Mouse (Mus musculus): ENCODE data around the gene Tfap4. TPM values are rescaled to one million over a fixed set of nuclear protein-coding genes. Genes with fewer than 3 reads are reported as not detected.
"Not testable (repeated sequence)": the region's sequence is repeated elsewhere in the genome, so short reads cannot be mapped to it uniquely, and the experiment has no call there.

Gene Tfap4
- polyA plus RNA-seq, 1 experiment from 2014 or later = 41.4 TPM

- H3K4me3 ChIP-seq = peak overlapping the region; percentile 51; the same call in 1 of the 2 replicates
- peaks cover 42% of the 10 kb centered on the region for H3K36me3 ChIP-seq
- H3K9me3 ChIP-seq (replicated peaks) = no peaks in the 10 kb centered on the region
- peak overlapping the region; percentile 68 for H3K27ac ChIP-seq
- 51% methylated on average over 7 of the region's 7 CpGs for WGBS
- H3K27me3 ChIP-seq (ENCODE audit: low read depth, poor library complexity, severe bottlenecking) = no peaks in the 10 kb centered on the region
- H3K4me1 ChIP-seq = peaks cover 10% of the 10 kb centered on the region; the same call in 1 of the 2 replicates
- DNase-seq (ENCODE audit: low spot score) = no peak
Measured at GRCm38 (mm10) chr16:4542236-4542774, 17.3 kb downstream of the Tfap4 start.

- WGBS = 2% methylated on average over 43 of the region's 43 CpGs
- Histone ChIP-seq H3K27ac (peak within 1 kb of the TSS; percentile 68), H3K27me3 (ENCODE audit: low read depth, poor library complexity, severe bottlenecking) (no peaks in the 10 kb centered on the region), H3K4me1 (peaks cover 10% of the 10 kb centered on the region; the same call in 1 of the 2 replicates), H3K9me3 (replicated peaks) (no peaks in the 10 kb centered on the region), H3K36me3 (peaks cover 35% of the 10 kb centered on the region), H3K4me3 (peak within 1 kb of the TSS; percentile 51)
- peak; percentile 99 for DNase-seq (ENCODE audit: low spot score)
Measured at GRCm38 (mm10) chr16:4541501-4542198, 18.0 kb downstream of the Tfap4 start, which contains the start of gene Srl. Gene Srl (minus strand): TSS chr16:4541816.

- H3K4me3 ChIP-seq = peak overlapping the region; percentile 51
- no peaks in the 10 kb centered on the region for H3K9me3 ChIP-seq (replicated peaks)
- H3K27me3 ChIP-seq (ENCODE audit: low read depth, poor library complexity, severe bottlenecking) = no peaks in the 10 kb centered on the region
- WGBS = 63% methylated on average over 4 of the region's 4 CpGs
- DNase-seq (ENCODE audit: low spot score) = no peak
- peaks cover 10% of the 10 kb centered on the region; the same call in 1 of the 2 replicates for H3K4me1 ChIP-seq
- peaks cover 29% of the 10 kb centered on the region for H3K36me3 ChIP-seq
- peak overlapping the region; percentile 68 for H3K27ac ChIP-seq
Measured at GRCm38 (mm10) chr16:4541033-4541432, 18.6 kb downstream of the Tfap4 start.

- Histone ChIP-seq H3K4me1 (peaks cover 10% of the 10 kb centered on the region; the same call in 1 of the 2 replicates), H3K9me3 (replicated peaks) (no peaks in the 10 kb centered on the region), H3K4me3 (no peak overlapping the region), H3K27ac (no peak overlapping the region), H3K27me3 (ENCODE audit: low read depth, poor library complexity, severe bottlenecking) (no peaks in the 10 kb centered on the region), H3K36me3 (peaks cover 21% of the 10 kb centered on the region)
- WGBS = 90% methylated on average over 12 of the region's 12 CpGs
- no peak for DNase-seq (ENCODE audit: low spot score)
Measured at GRCm38 (mm10) chr16:4540064-4540775, 19.4 kb downstream of the Tfap4 start.

GRCm38 (mm10) chr16:4539521-4539920, 20.1 kb downstream of the Tfap4 start:
- no peak for DNase-seq (ENCODE audit: low spot score)
- Histone ChIP-seq H3K36me3 (peaks cover 14% of the 10 kb centered on the region), H3K4me3 (no peak overlapping the region), H3K27me3 (ENCODE audit: low read depth, poor library complexity, severe bottlenecking) (no peaks in the 10 kb centered on the region), H3K9me3 (replicated peaks) (no peaks in the 10 kb centered on the region), H3K4me1 (peaks cover 10% of the 10 kb centered on the region; the same call in 1 of the 2 replicates), H3K27ac (no peak overlapping the region)
- 91% methylated on average over 4 of the region's 4 CpGs for WGBS

DNA sequence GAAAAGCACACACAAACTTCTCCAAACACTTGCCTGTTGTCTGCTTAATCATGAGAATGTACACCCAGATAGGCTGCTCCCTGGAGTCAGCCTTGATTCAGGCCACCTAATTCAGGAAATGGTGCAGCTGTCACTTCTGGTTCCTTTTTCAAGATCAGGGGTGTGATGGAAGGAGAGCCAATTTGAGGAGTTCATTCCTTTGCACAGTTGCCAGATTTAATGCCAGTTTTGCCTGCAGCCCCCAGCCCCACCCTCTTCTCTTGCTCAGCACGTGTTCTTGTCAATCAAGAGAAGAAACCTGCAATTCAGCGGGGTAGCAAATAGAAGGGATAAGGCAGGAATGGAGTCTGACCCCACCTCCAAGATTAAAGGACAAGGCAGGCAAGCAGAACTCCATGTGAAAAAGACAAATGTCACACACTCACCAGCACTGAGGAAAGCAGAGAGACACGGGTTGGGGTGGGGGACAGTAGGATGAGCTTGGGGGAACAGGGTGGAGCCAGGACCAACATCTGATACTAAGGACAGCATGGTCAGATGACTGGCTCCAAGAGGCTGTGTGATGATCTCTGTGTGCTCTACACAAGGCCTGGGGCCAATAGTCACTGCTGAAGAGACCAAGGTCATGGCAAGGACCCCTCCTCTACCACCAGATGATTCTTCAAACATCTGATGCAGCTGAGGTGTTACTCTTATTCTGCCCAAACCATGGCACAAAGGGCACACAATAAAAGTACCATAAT, 21.9 kb downstream of the Tfap4 start:
- DNase-seq (ENCODE audit: low spot score) = no peak
- Histone ChIP-seq H3K27me3 (ENCODE audit: low read depth, poor library complexity, severe bottlenecking) (no peaks in the 10 kb centered on the region), H3K36me3 (peaks cover 5% of the 10 kb centered on the region; the same call in 1 of the 2 replicates), H3K9me3 (replicated peaks) (no peaks in the 10 kb centered on the region), H3K27ac (no peak overlapping the region), H3K4me3 (no peak overlapping the region), H3K4me1 (peaks cover 10% of the 10 kb centered on the region; the same call in 1 of the 2 replicates)
- WGBS = 75% methylated on average over 3 of the region's 3 CpGs

GRCm38 (mm10) chr16:4527373-4527772, 32.3 kb downstream of the Tfap4 start:
- H3K27me3 ChIP-seq (ENCODE audit: low read depth, poor library complexity, severe bottlenecking); H3K9me3 ChIP-seq (replicated peaks); H3K4me3 ChIP-seq; DNase-seq (ENCODE audit: low spot score); H3K27ac ChIP-seq: not testable (repeated sequence)
- Histone ChIP-seq H3K36me3 (peaks cover 14% of the 10 kb centered on the region), H3K4me1 (peaks cover 11% of the 10 kb centered on the region)
- WGBS = 89% methylated on average over 12 of the region's 12 CpGs

GRCm38 (mm10) chr16:4523313-4524004, 36.2 kb downstream of the Tfap4 start:
- DNase-seq (ENCODE audit: low spot score) = no peak
- Histone ChIP-seq H3K27ac (no peak overlapping the region), H3K4me1 (peaks cover 30% of the 10 kb centered on the region), H3K9me3 (replicated peaks) (0 out of 2 replicates have a peak, but pooled peaks cover 2% of the 10 kb centered on the region), H3K36me3 (peaks cover 14% of the 10 kb centered on the region), H3K4me3 (no peak overlapping the region), H3K27me3 (ENCODE audit: low read depth, poor library complexity, severe bottlenecking) (no peaks in the 10 kb centered on the region)
- 67% methylated on average over 7 of the region's 7 CpGs for WGBS

GRCm38 (mm10) chr16:4522879-4523278, 36.8 kb downstream of the Tfap4 start:
- WGBS = 39% methylated on average over 8 of the region's 8 CpGs
- H3K27ac ChIP-seq = 0 out of 2 replicates have a peak overlapping the region, but pooled peaks have one; percentile 23
- H3K27me3 ChIP-seq (ENCODE audit: low read depth, poor library complexity, severe bottlenecking) = no peaks in the 10 kb centered on the region
- H3K36me3 ChIP-seq = peaks cover 9% of the 10 kb centered on the region
- no peak for DNase-seq (ENCODE audit: low spot score)
- H3K9me3 ChIP-seq (replicated peaks) = 0 out of 2 replicates have a peak, but pooled peaks cover 2% of the 10 kb centered on the region
- no peak overlapping the region for H3K4me3 ChIP-seq
- H3K4me1 ChIP-seq = peaks cover 30% of the 10 kb centered on the region

DNA sequence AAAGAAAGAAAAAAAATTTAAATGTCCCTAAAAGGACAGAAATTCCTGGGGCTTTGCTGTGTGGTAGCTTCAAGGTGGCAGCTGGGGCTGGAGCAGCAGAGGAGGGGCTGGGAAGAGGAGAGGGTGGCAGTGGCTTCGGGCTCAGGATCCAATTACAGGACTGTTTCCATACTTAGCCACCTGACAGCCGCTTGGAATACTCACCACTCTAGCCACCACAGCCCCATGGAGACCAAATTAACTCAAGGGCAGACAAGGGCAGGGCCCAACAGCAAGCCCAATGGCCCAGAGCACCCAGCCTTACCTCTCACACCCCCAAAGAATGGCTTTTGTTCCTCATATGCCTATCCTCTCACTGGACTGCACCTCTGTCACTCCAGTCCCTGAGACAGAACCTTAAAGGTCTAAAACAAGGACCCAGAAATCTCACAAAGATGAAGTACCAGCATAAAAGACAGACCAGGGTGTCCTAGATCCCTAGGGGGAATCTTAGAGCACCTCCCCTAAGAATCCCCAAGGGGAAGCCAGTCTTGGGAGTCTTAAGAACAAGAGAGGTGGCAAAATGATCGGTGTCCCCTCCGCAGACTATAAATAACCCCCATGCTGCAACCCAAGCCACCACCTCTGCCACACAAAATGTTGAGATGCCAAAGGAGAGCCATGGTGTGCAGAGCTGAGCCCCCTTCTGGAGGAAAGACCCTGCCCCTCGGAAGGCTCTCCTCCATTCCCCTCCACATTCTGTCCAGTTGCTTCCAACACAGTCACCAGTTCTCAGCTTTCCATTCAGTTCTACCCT, 37.7 kb downstream of the Tfap4 start:
- DNase-seq (ENCODE audit: low spot score) = peak; percentile 43
- Histone ChIP-seq H3K4me1 (peaks cover 30% of the 10 kb centered on the region), H3K9me3 (replicated peaks) (no peaks in the 10 kb centered on the region), H3K27ac (no peak overlapping the region), H3K36me3 (peaks cover 2% of the 10 kb centered on the region; the same call in 1 of the 2 replicates), H3K27me3 (ENCODE audit: low read depth, poor library complexity, severe bottlenecking) (no peaks in the 10 kb centered on the region), H3K4me3 (no peak overlapping the region)
- WGBS = 61% methylated on average over 5 of the region's 5 CpGs

DNA sequence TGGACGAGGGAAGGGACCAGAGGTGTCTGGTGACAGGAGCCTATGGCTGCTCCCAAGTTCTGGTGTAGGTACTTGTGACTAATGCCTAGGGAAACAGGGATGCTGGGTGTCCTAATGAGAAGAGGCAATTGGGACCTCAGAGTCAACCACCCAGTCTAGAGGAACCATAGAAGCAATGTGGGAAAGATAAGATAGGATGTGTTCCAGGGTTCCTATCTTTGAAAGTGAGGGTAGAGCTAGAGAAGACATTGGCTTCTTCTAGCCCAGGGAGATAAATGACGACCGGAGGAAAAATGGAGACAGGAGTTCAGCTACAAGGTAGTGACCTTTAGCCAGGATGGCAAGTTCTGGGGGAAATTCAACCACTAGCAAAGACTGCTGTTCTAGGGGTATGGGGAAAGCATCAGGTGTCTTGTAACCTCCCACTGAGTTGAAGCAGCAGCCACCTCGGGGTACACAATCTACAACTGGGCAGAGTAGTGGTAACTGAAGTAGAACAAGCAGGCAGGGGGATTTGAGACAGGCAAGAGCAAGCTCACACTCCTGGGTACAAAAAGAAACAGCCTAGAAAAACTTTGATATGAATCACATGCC, 38.5 kb downstream of the Tfap4 start:
- no peaks in the 10 kb centered on the region for H3K36me3 ChIP-seq
- DNase-seq (ENCODE audit: low spot score) = no peak
- no peak overlapping the region for H3K4me3 ChIP-seq
- H3K27me3 ChIP-seq (ENCODE audit: low read depth, poor library complexity, severe bottlenecking) = no peaks in the 10 kb centered on the region
- no peaks in the 10 kb centered on the region for H3K9me3 ChIP-seq (replicated peaks)
- 75% methylated on average over 4 of the region's 4 CpGs for WGBS
- peaks cover 30% of the 10 kb centered on the region for H3K4me1 ChIP-seq
- no peak overlapping the region; the same call in 1 of the 2 replicates for H3K27ac ChIP-seq
